ENCODE assay signal across 10 mouse cellular contexts in the genomic region with DNA sequence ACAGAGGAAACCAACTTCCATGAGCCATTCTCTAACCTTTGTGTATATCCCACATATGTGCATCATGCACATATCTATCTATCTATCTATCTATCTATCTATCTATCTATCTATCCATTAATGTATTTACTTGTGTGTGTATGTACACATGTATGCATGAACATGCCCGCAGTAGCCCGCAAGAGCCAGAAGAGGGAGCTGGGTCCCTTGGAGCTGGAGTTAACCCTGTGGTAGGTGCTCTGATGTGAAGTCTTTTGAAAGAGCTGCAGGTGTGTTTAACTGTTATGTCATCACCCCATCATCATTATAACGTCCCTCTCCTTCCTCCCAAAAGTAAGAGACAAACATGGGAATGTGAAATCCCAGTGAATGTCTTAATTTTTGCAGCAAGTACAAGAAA.
DNase-seq lines count a peak whose midpoint lies in the region; ATAC-seq and TF ChIP-seq lines count a peak whose summit lies in the region.
"Had no signal": no experiment of that assay in that cellular context is flagged by ENCODE, and none has a peak within 500 bp of the region (broad histone marks: within the 10 kb centered on the region; RNA-seq: fewer than 3 reads in every experiment).

No protein-coding gene starts in this region.

- no peak overlapping the region for H3K9ac ChIP-seq in liver, postnatal 0 days (replicated peaks)
- no peak overlapping the region for H3K9ac ChIP-seq in liver, embryonic 11.5 days (ENCODE audit: low read depth, low read length)
- no peak overlapping the region for H3K9ac ChIP-seq in ES-Bruce4 (ENCODE audit: low read depth, poor library complexity, severe bottlenecking)
- H3K9ac ChIP-seq: liver, embryonic 15.5 days had no signal

- WGBS in liver, postnatal 0 days (ENCODE audit: insufficient replicate concordance) = 82% methylated on average over 3 of the region's 3 CpGs
- WGBS in liver, embryonic 11.5 days = 79% methylated on average over 3 of the region's 3 CpGs

- no peaks in the 10 kb centered on the region for H3K4me1 ChIP-seq in liver, postnatal 0 days (ENCODE audit: insufficient read depth)
- H3K4me1 ChIP-seq in liver, embryonic 11.5 days (replicated peaks; ENCODE audit: control insufficient read depth, insufficient read depth, low read length) = no peaks in the 10 kb centered on the region
- H3K4me1 ChIP-seq in ES-Bruce4 (ENCODE audit: control insufficient read depth, insufficient read depth, low read length) = no peaks in the 10 kb centered on the region
- H3K4me1 ChIP-seq: liver, embryonic 15.5 days had no signal

- H3K4me2 ChIP-seq in liver, postnatal 0 days (ENCODE audit: low read depth, low read length) = no peak overlapping the region
- H3K4me2 ChIP-seq in liver, embryonic 11.5 days = no peak overlapping the region
- H3K4me2 ChIP-seq: liver, embryonic 15.5 days had no signal

- H3K4me3 ChIP-seq in gastrocnemius, adult 2 months = no peak overlapping the region
- no peak overlapping the region for H3K4me3 ChIP-seq in liver, postnatal 0 days (ENCODE audit: low read depth, low read length)
- no peak overlapping the region for H3K4me3 ChIP-seq in liver, embryonic 11.5 days (ENCODE audit: low read depth, low read length)
- H3K4me3 ChIP-seq in ES-Bruce4 (ENCODE audit: low read depth, low read length) = no peak overlapping the region
- H3K4me3 ChIP-seq: erythroblast, embryonic 14.5 days; liver, embryonic 15.5 days had no signal

- H3K36me3 ChIP-seq in liver, postnatal 0 days (replicated peaks; ENCODE audit: insufficient read depth, low read length) = no peaks in the 10 kb centered on the region
- no peaks in the 10 kb centered on the region for H3K36me3 ChIP-seq in liver, embryonic 11.5 days (ENCODE audit: control insufficient read depth, insufficient read depth, low read length)
- H3K36me3 ChIP-seq in ES-Bruce4 (ENCODE audit: control insufficient read depth, insufficient read depth, low read length, poor library complexity, severe bottlenecking) = no peaks in the 10 kb centered on the region
- H3K36me3 ChIP-seq: liver, embryonic 15.5 days had no signal

- no peak for TF ChIP-seq POLR2A in ES-Bruce4 (IDR thresholded peaks at IDR 0.05; ENCODE audit: insufficient read depth, low read length)

- no peak overlapping the region for H3K27ac ChIP-seq in gastrocnemius, adult 2 months
- H3K27ac ChIP-seq in liver, postnatal 0 days (ENCODE audit: low read depth) = no peak overlapping the region
- H3K27ac ChIP-seq in liver, embryonic 11.5 days (ENCODE audit: low read depth, low read length) = no peak overlapping the region
- no peak overlapping the region for H3K27ac ChIP-seq in ES-Bruce4 (ENCODE audit: insufficient read depth, low read length)
- H3K27ac ChIP-seq: liver, embryonic 15.5 days had no signal

- intact Hi-C loops in gastrocnemius, adult 2 months (cut with DNase I) = loop anchor here (5.0 kb wide), 1 partner anchor 277 kb away; no protein-coding TSS in a partner anchor

- no peak for TF ChIP-seq EP300 in liver, postnatal 0 days (IDR thresholded peaks at IDR 0.05; ENCODE audit: low read depth)
- no peak for TF ChIP-seq EP300 in ES-Bruce4 (IDR thresholded peaks at IDR 0.05; ENCODE audit: insufficient read depth, low read depth, low read length)

- TF ChIP-seq CTCF in gastrocnemius, adult 2 months (IDR thresholded peaks at IDR 0.05) = peak; percentile 40
- TF ChIP-seq CTCF in liver, postnatal 0 days (IDR thresholded peaks at IDR 0.05; ENCODE audit: low read depth) = peak; percentile 55
- peak; percentile 57 for TF ChIP-seq CTCF in ES-Bruce4 (IDR thresholded peaks at IDR 0.05; ENCODE audit: low read depth, low read length)

- no peak for DNase-seq in gastrocnemius, adult 2 months
- DNase-seq in gastrocnemius, adult 8-10 months (ENCODE audit: low spot score in 2 of 2) = no peak
- peak; percentile 20 for DNase-seq in liver, postnatal 0 days
- no peak for DNase-seq in liver, embryonic 11.5 days (ENCODE audit: low spot score)
- peak; percentile 42 to 48 for DNase-seq in kidney, postnatal 25 days
- no peak for DNase-seq in adrenal gland, postnatal 10 days
- DNase-seq in adrenal gland, adult 2 months = no peak

- H3K9me3 ChIP-seq in liver, postnatal 0 days (ENCODE audit: low read length) = no peaks in the 10 kb centered on the region
- H3K9me3 ChIP-seq in liver, embryonic 11.5 days (ENCODE audit: control insufficient read depth, low read length) = no peaks in the 10 kb centered on the region
- H3K9me3 ChIP-seq in ES-Bruce4 (replicated peaks; ENCODE audit: control insufficient read depth, insufficient read depth, low read length, poor library complexity, severe bottlenecking) = no peaks in the 10 kb centered on the region
- H3K9me3 ChIP-seq: liver, embryonic 15.5 days had no signal

- ATAC-seq in liver, postnatal 0 days = no peak
- ATAC-seq in liver, embryonic 11.5 days (replicated peaks; ENCODE audit: low FRiP score) = no peak

- peaks cover 29% of the 10 kb centered on the region; the same call in 1 of the 2 replicates for H3K27me3 ChIP-seq in liver, postnatal 0 days (ENCODE audit: insufficient read depth, low read length)
- peaks cover 3% of the 10 kb centered on the region for H3K27me3 ChIP-seq in liver, embryonic 11.5 days (replicated peaks; ENCODE audit: control insufficient read depth, insufficient read depth, low read length)
- H3K27me3 ChIP-seq in ES-Bruce4 (ENCODE audit: control insufficient read depth, insufficient read depth, low read length, poor library complexity, severe bottlenecking) = no peaks in the 10 kb centered on the region

Comparison
In these comparisons a context has a peak if more than half of its experiments do, and no peak if none do; other contexts are left out.
1. DNase-seq: peak in liver, postnatal 0 days (single experiment) and kidney, postnatal 25 days (2 of 2); none in gastrocnemius, adult 2 months (single experiment), gastrocnemius, adult 8-10 months (0 of 2), liver, embryonic 11.5 days (single experiment), adrenal gland, postnatal 10 days (single experiment) and adrenal gland, adult 2 months (single experiment).
2. Peak in every context shown above with its lines, with median percentiles within 50 percentile points of each other: CTCF ChIP-seq.